Mouse (Mus musculus) lung, adult 10 weeks (tissue): ENCODE results near the gene Gm20594. TPM values are rescaled to one million over a fixed set of nuclear protein-coding genes. Genes with fewer than 3 reads are reported as not detected.

Source experiments
- polyA plus RNA-seq: library from polyadenylated mRNA; stranded (reverse); fragments of 350-450 nt; fragmentation: Illumina TruSeq; extraction: RNeasy Lipid Tissue Mini Kit (QIAGEN cat#74804); gene quantifications from one replicate; pipeline ENCODE4 v1.2.3, GENCODE M21; 2014; ENCODE audit warnings: low read depth, low replicate concordance; ENCODE audit not compliant: insufficient read depth

The Gm20594 gene
- not detected for polyA plus RNA-seq

GRCm38 (mm10) chr6:79817616-79818015, at the start of gene Gm20594:
Gm20594 (plus strand) TSS chr6:79817916.

Other genes with a start within 250 kb of the Gm20594 start
- gene Lrrtm4, start 201.0 kb downstream of the Gm20594 start, polyA plus RNA-seq, result not detected